Mouse (Mus musculus) cerebellum, adult 9-11 months (tissue): ENCODE results near the gene Cpxcr1.

Experiments
- DNase-seq: peaks from one replicate; pipeline ENCODE4 v3.0.0; 2022

Gene Cpxcr1

GRCm38 (mm10) chrX:116448644-116449043 lies at the start of gene Cpxcr1:
Gene Cpxcr1, plus strand, starts transcription at chrX:116448944.
- DNase-seq: no peak
